9 mouse cellular contexts compared by ENCODE assay signal in genomic region chr3:29757821-29758494, GRCm38 (mm10).
DNase-seq lines count a peak whose midpoint lies in the region; ATAC-seq and TF ChIP-seq lines count a peak whose summit lies in the region.
"Had no signal": no experiment of that assay in that cellular context is flagged by ENCODE, and none has a peak within 500 bp of the region (broad histone marks: within the 10 kb centered on the region; RNA-seq: fewer than 3 reads in every experiment).

No protein-coding gene starts in this region.

- no peak overlapping the region for H3K27ac ChIP-seq in hindbrain, postnatal 0 days
- no peak overlapping the region for H3K27ac ChIP-seq in hindbrain, embryonic 10.5 days

- H3K36me3 ChIP-seq in hindbrain, postnatal 0 days (ENCODE audit: insufficient read depth, low read length), result no peaks in the 10 kb centered on the region
- H3K36me3 ChIP-seq in hindbrain, embryonic 10.5 days, result no peaks in the 10 kb centered on the region

- peak; percentile 52 for DNase-seq in hindbrain, postnatal 0 days (ENCODE audit: low spot score)
- no peak for DNase-seq in hindbrain, embryonic 10.5 days (ENCODE audit: low spot score)
- peak; percentile 37 to 63 for DNase-seq in adrenal gland, postnatal 36 days
- DNase-seq in heart, postnatal 10 days, result peak; percentile 38 to 41
- peak; percentile 55 for DNase-seq in lung, postnatal 10 days
- DNase-seq in layer of hippocampus, postnatal 25 days (ENCODE audit: extremely low spot score in 1 of 2, low spot score in 1 of 2), result no peak
- DNase-seq in c-Kit-positive CD71-positive TER-119-positive erythroid progenitor cells, embryonic 14.5 days (ENCODE audit: low spot score), result no peak
- DNase-seq in urinary bladder, adult 18-20 months (ENCODE audit: low spot score in 2 of 2), result no peak

- ATAC-seq in hindbrain, postnatal 0 days, result no peak

- H3K9ac ChIP-seq in hindbrain, postnatal 0 days (replicated peaks; ENCODE audit: low read length), result no peak overlapping the region

- no peak for TF ChIP-seq CTCF in hindbrain, postnatal 0 days (IDR thresholded peaks at IDR 0.05; ENCODE audit: low read depth)

- no peaks in the 10 kb centered on the region for H3K4me1 ChIP-seq in hindbrain, postnatal 0 days (ENCODE audit: insufficient read depth, low read length)
- no peaks in the 10 kb centered on the region for H3K4me1 ChIP-seq in hindbrain, embryonic 10.5 days (replicated peaks)
- H3K4me1 ChIP-seq: megakaryocyte, embryonic 14.5 days had no signal

- H3K4me3 ChIP-seq in hindbrain, postnatal 0 days (ENCODE audit: low read length), result no peak overlapping the region
- H3K4me3 ChIP-seq in hindbrain, embryonic 10.5 days, result no peak overlapping the region
- H3K4me3 ChIP-seq: megakaryocyte, embryonic 14.5 days had no signal

- no peaks in the 10 kb centered on the region for H3K27me3 ChIP-seq in hindbrain, postnatal 0 days (ENCODE audit: insufficient read depth, low read length)
- H3K27me3 ChIP-seq in hindbrain, embryonic 10.5 days (ENCODE audit: insufficient read depth, poor library complexity, severe bottlenecking), result no peaks in the 10 kb centered on the region
- H3K27me3 ChIP-seq: megakaryocyte, embryonic 14.5 days had no signal

- H3K4me2 ChIP-seq in hindbrain, postnatal 0 days (ENCODE audit: low read depth, low read length), result no peak overlapping the region

- 50% methylated on average over 8 of the region's 8 CpGs for WGBS in hindbrain, postnatal 0 days
- WGBS in hindbrain, embryonic 10.5 days, result 89% methylated on average over 8 of the region's 8 CpGs

- no peaks in the 10 kb centered on the region for H3K9me3 ChIP-seq in hindbrain, postnatal 0 days (ENCODE audit: low read length)
- no peaks in the 10 kb centered on the region for H3K9me3 ChIP-seq in hindbrain, embryonic 10.5 days

- intact Hi-C loops in heart, postnatal 10 days (cut with DNase I), result no loop called here

Comparison
In these comparisons a context has a peak if more than half of its experiments do, and no peak if none do; other contexts are left out.
1. DNase-seq: peak in hindbrain, postnatal 0 days (single experiment), adrenal gland, postnatal 36 days (2 of 2), heart, postnatal 10 days (2 of 2) and lung, postnatal 10 days (single experiment); none in hindbrain, embryonic 10.5 days (single experiment), layer of hippocampus, postnatal 25 days (0 of 2), c-Kit-positive CD71-positive TER-119-positive erythroid progenitor cells, embryonic 14.5 days (single experiment) and urinary bladder, adult 18-20 months (0 of 2).